Mouse (Mus musculus) inflammation-experienced regulatory T-cells, adult 6 months (primary cell): ENCODE measurements at regions not wholly inside any gene's neighbourhood (a gene's known extent, or its start where the extent isn't known, plus 50 kb on each side); places are given as distances from the start of the nearest gene placed in this dataset.

Experiments
- ATAC-seq: one replicate; pipeline ENCODE4 v1.8.0; 2017

GRCm38 (mm10) chr14:55301996-55302395, 80.2 kb downstream of the Dhrs2 start:
- no peak for ATAC-seq

- no peak for ATAC-seq
Measured at GRCm38 (mm10) chr14:55313615-55314014, 91.8 kb downstream of the Dhrs2 start.

GRCm38 (mm10) chr14:55323897-55324296, 102.1 kb downstream of the Dhrs2 start:
- no peak for ATAC-seq

GRCm38 (mm10) chr14:55324335-55324734, 102.5 kb downstream of the Dhrs2 start:
- no peak for ATAC-seq

- ATAC-seq: no peak
Measured at GRCm38 (mm10) chr14:55333812-55334211, 112.0 kb downstream of the Dhrs2 start.

- no peak for ATAC-seq
Measured at GRCm38 (mm10) chr14:55334305-55334704, 112.5 kb downstream of the Dhrs2 start.

GRCm38 (mm10) chr14:55335586-55335985, 113.8 kb downstream of the Dhrs2 start:
- no peak for ATAC-seq

GRCm38 (mm10) chr14:55336451-55337195, 114.8 kb downstream of the Dhrs2 start:
- ATAC-seq: no peak

- no peak for ATAC-seq
Measured at GRCm38 (mm10) chr14:55338010-55338409, 116.2 kb downstream of the Dhrs2 start.

- ATAC-seq: no peak
Measured at GRCm38 (mm10) chr14:55338500-55338899, 116.7 kb downstream of the Dhrs2 start.

- ATAC-seq: no peak
Measured at GRCm38 (mm10) chr14:55339036-55339614, 117.3 kb downstream of the Dhrs2 start.

- ATAC-seq: no peak
Measured at GRCm38 (mm10) chr14:55343341-55343740, 121.5 kb downstream of the Dhrs2 start.

- ATAC-seq: no peak
Measured at GRCm38 (mm10) chr14:55343914-55344313, 122.1 kb downstream of the Dhrs2 start.

- ATAC-seq: no peak
Measured at GRCm38 (mm10) chr14:55345091-55345490, 123.3 kb downstream of the Dhrs2 start.

- ATAC-seq: no peak
Measured at GRCm38 (mm10) chr14:55348098-55348497, 126.3 kb downstream of the Dhrs2 start.

GRCm38 (mm10) chr14:55357258-55357657, 121.3 kb upstream of the Dhrs4 start:
- ATAC-seq: no peak

- ATAC-seq: no peak
Measured at GRCm38 (mm10) chr14:55358429-55358828, 120.1 kb upstream of the Dhrs4 start.

GRCm38 (mm10) chr14:55362316-55362715, 116.2 kb upstream of the Dhrs4 start:
- ATAC-seq: no peak

- no peak for ATAC-seq
Measured at GRCm38 (mm10) chr14:55362757-55363156, 115.8 kb upstream of the Dhrs4 start.

- ATAC-seq: no peak
Measured at GRCm38 (mm10) chr14:55370384-55370783, 108.2 kb upstream of the Dhrs4 start.

- no peak for ATAC-seq
Measured at GRCm38 (mm10) chr14:55372960-55373359, 105.6 kb upstream of the Dhrs4 start.

- no peak for ATAC-seq
Measured at GRCm38 (mm10) chr14:55386773-55387172, 91.8 kb upstream of the Dhrs4 start.

- no peak for ATAC-seq
Measured at GRCm38 (mm10) chr14:55387378-55387777, 91.2 kb upstream of the Dhrs4 start.

GRCm38 (mm10) chr14:55392390-55392789, 86.2 kb upstream of the Dhrs4 start:
- ATAC-seq: peak; percentile 84

GRCm38 (mm10) chr14:55406146-55406545, 72.4 kb upstream of the Dhrs4 start:
- no peak for ATAC-seq
